In genomic region chr13:12519955-12520584, GRCm38 (mm10) we compare ENCODE assay signal across 8 mouse cellular contexts. TPM values are rescaled to one million over a fixed set of nuclear protein-coding genes. Genes with fewer than 3 reads are reported as not detected.
DNase-seq lines count a peak whose midpoint lies in the region; ATAC-seq lines count a peak whose summit lies in the region.

Gene Edaradd (minus strand): TSS chr13:12520438.

- peaks cover 8% of the 10 kb centered on the region; the same call in 1 of the 2 replicates for H3K27me3 ChIP-seq in forebrain, embryonic 15.5 days

- H3K4me3 ChIP-seq in forebrain, embryonic 15.5 days, result peak within 1 kb of the TSS; percentile 53

- peak within 1 kb of the TSS; percentile 94 for H3K4me2 ChIP-seq in forebrain, embryonic 15.5 days (replicated peaks)

- ATAC-seq in forebrain, embryonic 15.5 days (replicated peaks), result peak; percentile 90

- H3K27ac ChIP-seq in forebrain, embryonic 15.5 days (replicated peaks), result no peak within 1 kb of the TSS

- intact Hi-C loops in heart, postnatal 36 days (cut with DNase I), result no loop called here

- peak; percentile 16 to 20 for DNase-seq in CD8-positive naive resting alpha-beta T cell, adult 2 months (ENCODE audit: low read depth in 2 of 2, low spot score in 2 of 2)
- peak; percentile 70 for DNase-seq in adrenal gland, postnatal 25 days
- DNase-seq in heart, postnatal 36 days, result peak; percentile 54 to 59
- peak; percentile 79 to 86 for DNase-seq in kidney, postnatal 4 days
- peak; percentile 76 for DNase-seq in lung, postnatal 10 days
- peak; percentile 37 for DNase-seq in ovary, adult 18-20 months (ENCODE audit: low spot score)
- DNase-seq in thymus, postnatal 14 days, result peak; percentile 62

- under 1% methylated on average over 35 of the region's 35 CpGs for WGBS in forebrain, embryonic 15.5 days

- H3K4me1 ChIP-seq in forebrain, embryonic 15.5 days, result peaks cover 7% of the 10 kb centered on the region; the same call in 1 of the 2 replicates

- H3K9ac ChIP-seq in forebrain, embryonic 15.5 days (replicated peaks), result peak within 1 kb of the TSS; percentile 53

- no peaks in the 10 kb centered on the region for H3K36me3 ChIP-seq in forebrain, embryonic 15.5 days

- no peaks in the 10 kb centered on the region for H3K9me3 ChIP-seq in forebrain, embryonic 15.5 days

RNA-seq across cellular contexts. Expression of gene Edaradd, which starts in this region (rescaled TPM):
- total RNA-seq in adrenal gland, postnatal 25 days (2021), result 0.14 and 0.18 TPM in 2 replicates
- 1.6 and 2.1 TPM in 2 replicates for polyA plus RNA-seq in forebrain, embryonic 15.5 days (2015; fragmentation: Nextera tagmentation; extraction: Ambion mirVana)
- total RNA-seq in heart, postnatal 36 days (2021), result under 1 TPM in 1 of 2 experiments, not detected in 1; 0.05 TPM

Comparison
In these comparisons a context has a peak if more than half of its experiments do, and no peak if none do; other contexts are left out.
1. Peak in DNase-seq in adrenal gland, postnatal 25 days; RNA of the gene not detected or under 1 TPM.
2. Peak in DNase-seq in heart, postnatal 36 days; RNA of the gene not detected or under 1 TPM.
3. DNase-seq: peak in every context shown above with its lines; median percentile 82 in kidney, postnatal 4 days; 76 in lung, postnatal 10 days; 70 in adrenal gland, postnatal 25 days; 62 in thymus, postnatal 14 days; 56 in heart, postnatal 36 days; 37 in ovary, adult 18-20 months; 18 in CD8-positive naive resting alpha-beta T cell, adult 2 months.